Mouse (Mus musculus): ENCODE data around the gene Tigar.

DNA sequence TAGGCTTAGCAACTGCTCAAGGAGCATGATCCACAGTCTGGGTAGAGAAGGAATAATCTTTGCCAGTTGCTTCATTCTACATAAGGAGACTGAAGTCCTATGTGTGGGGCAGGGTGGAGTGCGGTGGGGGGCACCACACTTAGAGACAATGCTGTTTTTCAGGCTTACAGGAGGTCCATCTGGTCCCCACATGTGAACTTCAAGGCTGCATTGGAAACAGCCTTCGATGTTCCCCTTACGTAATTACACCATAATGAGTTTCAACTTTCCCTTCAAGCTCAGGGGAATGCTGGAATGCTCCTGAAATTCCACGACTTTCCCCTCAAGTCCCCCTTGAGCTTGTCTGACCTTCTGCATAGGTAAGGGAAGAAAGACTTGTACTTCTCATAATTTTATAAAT, 58.5 kb downstream of the Tigar start:
- TF ChIP-seq GATA1 (IDR thresholded peaks at IDR 0.05; ENCODE audit: borderline replicate concordance, low read length) (no peak), FLI1 (IDR thresholded peaks at IDR 0.05; ENCODE audit: low read length) (no peak)
